Mouse (Mus musculus): ENCODE measurements around the gene Krt28. TPM values are rescaled to one million over a fixed set of nuclear protein-coding genes. Genes with fewer than 3 reads are reported as not detected.

Krt28 gene
- polyA plus RNA-seq, 1 experiment, result not detected

DNA sequence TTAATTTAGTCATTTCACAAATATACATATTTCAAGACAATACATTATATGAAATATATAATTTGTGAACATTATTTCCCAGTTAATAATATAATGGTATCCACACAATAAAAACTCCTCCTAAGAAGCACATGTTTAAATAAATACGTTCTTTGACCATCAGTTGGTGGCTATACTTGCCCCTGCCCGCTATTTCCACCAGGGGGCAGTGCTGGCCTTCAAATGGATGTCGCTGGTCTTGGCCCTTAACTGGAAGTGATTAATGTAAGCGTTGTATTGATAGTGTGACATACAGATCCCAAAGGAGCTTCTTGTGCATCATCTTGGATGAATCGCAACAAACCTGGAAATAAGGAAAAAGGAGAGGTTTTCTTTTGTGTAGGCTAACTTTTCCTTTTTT lies 4.9 kb upstream of the Krt28 start:
- Histone ChIP-seq H3K4me3 (ENCODE audit: control insufficient read depth, insufficient read depth, low read length) (no peak overlapping the region), H3K27me3 (ENCODE audit: control insufficient read depth, insufficient read depth, low read length) (no peaks in the 10 kb centered on the region), H3K4me1 (replicated peaks; ENCODE audit: control insufficient read depth, insufficient read depth, low read length) (no peaks in the 10 kb centered on the region), H3K36me3 (ENCODE audit: control insufficient read depth, insufficient read depth, low read length) (no peaks in the 10 kb centered on the region), H3K27ac (ENCODE audit: control insufficient read depth, insufficient read depth, low read length) (no peak overlapping the region)
- 15% methylated on average over 5 of the region's 5 CpGs for WGBS
- TF ChIP-seq CTCF (IDR thresholded peaks at IDR 0.05; ENCODE audit: borderline replicate concordance, control insufficient read depth, extremely low read depth, insufficient read depth, low read length, poor library complexity), result no peak; the same call in 1 of the 2 replicates
- TF ChIP-seq POLR2A (IDR thresholded peaks at IDR 0.05; ENCODE audit: control insufficient read depth, extremely low read depth, insufficient read depth, low read length, poor library complexity), result no peak
- peak; percentile 64 for DNase-seq

DNA sequence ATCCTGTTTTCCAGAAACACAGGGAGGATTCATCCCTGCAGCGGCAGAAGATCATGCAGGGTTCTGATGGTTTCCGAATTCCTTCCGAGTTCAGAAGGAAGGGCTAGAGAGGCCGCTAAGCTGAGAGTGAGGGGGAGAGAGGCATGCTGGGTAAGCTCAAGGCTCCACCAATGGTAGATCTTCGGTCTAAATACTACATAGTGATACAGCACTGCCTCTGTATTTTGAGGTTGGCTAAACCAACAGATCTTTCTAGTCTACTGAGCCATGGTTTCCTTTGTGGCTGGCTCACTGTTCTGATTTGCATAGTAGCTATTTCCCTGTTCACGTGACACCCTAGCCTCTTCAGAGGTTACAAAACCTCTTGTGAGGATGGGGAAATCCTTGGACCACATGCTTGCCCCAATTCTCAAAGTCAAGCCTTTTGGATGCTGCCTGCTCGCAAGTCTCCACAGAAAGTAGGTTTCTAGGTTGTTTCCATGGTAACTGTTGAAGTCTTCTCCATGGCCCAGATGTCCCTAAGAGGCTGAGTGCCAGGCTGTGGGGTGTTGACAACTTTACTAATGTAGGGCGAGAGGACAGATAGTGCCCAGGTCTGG lies 4.8 kb downstream of the Krt28 start:
- Histone ChIP-seq H3K27ac (ENCODE audit: control insufficient read depth, insufficient read depth, low read length) (no peak overlapping the region), H3K36me3 (ENCODE audit: control insufficient read depth, insufficient read depth, low read length) (no peaks in the 10 kb centered on the region), H3K4me1 (replicated peaks; ENCODE audit: control insufficient read depth, insufficient read depth, low read length) (peaks cover 12% of the 10 kb centered on the region), H3K4me3 (ENCODE audit: control insufficient read depth, insufficient read depth, low read length) (no peak overlapping the region), H3K27me3 (ENCODE audit: control insufficient read depth, insufficient read depth, low read length) (no peaks in the 10 kb centered on the region)
- TF ChIP-seq CTCF (IDR thresholded peaks at IDR 0.05; ENCODE audit: borderline replicate concordance, control insufficient read depth, extremely low read depth, insufficient read depth, low read length, poor library complexity), result no peak
- TF ChIP-seq POLR2A (IDR thresholded peaks at IDR 0.05; ENCODE audit: control insufficient read depth, extremely low read depth, insufficient read depth, low read length, poor library complexity), result no peak
- 58% methylated on average over 8 of the region's 8 CpGs for WGBS
- peak; percentile 4 for DNase-seq

- Histone ChIP-seq H3K36me3 (ENCODE audit: control insufficient read depth, insufficient read depth, low read length) (no peaks in the 10 kb centered on the region), H3K27me3 (ENCODE audit: control insufficient read depth, insufficient read depth, low read length) (no peaks in the 10 kb centered on the region), H3K4me1 (replicated peaks; ENCODE audit: control insufficient read depth, insufficient read depth, low read length) (peaks cover 12% of the 10 kb centered on the region), H3K27ac (ENCODE audit: control insufficient read depth, insufficient read depth, low read length) (no peak overlapping the region), H3K4me3 (ENCODE audit: control insufficient read depth, insufficient read depth, low read length) (no peak overlapping the region)
- 29% methylated on average over 3 of the region's 3 CpGs for WGBS
- TF ChIP-seq POLR2A (IDR thresholded peaks at IDR 0.05; ENCODE audit: control insufficient read depth, extremely low read depth, insufficient read depth, low read length, poor library complexity), result no peak
- TF ChIP-seq CTCF (IDR thresholded peaks at IDR 0.05; ENCODE audit: borderline replicate concordance, control insufficient read depth, extremely low read depth, insufficient read depth, low read length, poor library complexity), result no peak
- DNase-seq, result no peak
These were observed 5.5 kb downstream of the Krt28 start for GRCm38 (mm10) chr11:99369229-99369628.

GRCm38 (mm10) chr11:99366791-99367190 lies 7.9 kb downstream of the Krt28 start:
- Histone ChIP-seq H3K36me3 (ENCODE audit: control insufficient read depth, insufficient read depth, low read length) (no peaks in the 10 kb centered on the region), H3K4me1 (replicated peaks; ENCODE audit: control insufficient read depth, insufficient read depth, low read length) (peaks cover 12% of the 10 kb centered on the region), H3K4me3 (ENCODE audit: control insufficient read depth, insufficient read depth, low read length) (no peak overlapping the region), H3K27ac (ENCODE audit: control insufficient read depth, insufficient read depth, low read length) (no peak overlapping the region), H3K27me3 (ENCODE audit: control insufficient read depth, insufficient read depth, low read length) (no peaks in the 10 kb centered on the region)
- TF ChIP-seq CTCF (IDR thresholded peaks at IDR 0.05; ENCODE audit: borderline replicate concordance, control insufficient read depth, extremely low read depth, insufficient read depth, low read length, poor library complexity) (no peak), POLR2A (IDR thresholded peaks at IDR 0.05; ENCODE audit: control insufficient read depth, extremely low read depth, insufficient read depth, low read length, poor library complexity) (no peak)
- DNase-seq, result peak; percentile 21
- WGBS, result 54% methylated on average over 10 of the region's 10 CpGs

DNA sequence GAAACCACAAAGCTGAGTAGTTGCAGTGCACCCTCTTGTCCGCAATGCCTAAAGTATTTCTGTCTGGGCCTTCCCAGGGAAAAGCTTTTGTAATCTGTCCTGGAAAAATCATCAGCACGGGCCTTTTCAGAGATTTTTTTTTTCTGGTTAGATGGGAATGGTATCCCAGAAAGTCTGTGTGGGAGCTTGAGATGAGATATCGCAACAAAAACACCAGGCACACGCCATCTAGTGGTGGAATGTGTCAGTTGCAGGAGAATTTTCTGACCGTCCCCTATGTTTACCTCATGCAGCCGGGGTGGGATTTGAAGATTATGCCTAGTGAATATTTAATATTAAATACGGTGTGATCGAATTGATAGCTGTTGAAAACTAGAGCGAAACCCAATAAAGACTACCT lies 10.3 kb downstream of the Krt28 start:
- Histone ChIP-seq H3K27me3 (ENCODE audit: control insufficient read depth, insufficient read depth, low read length) (no peaks in the 10 kb centered on the region), H3K4me1 (replicated peaks; ENCODE audit: control insufficient read depth, insufficient read depth, low read length) (0 out of 2 replicates have a peak, but pooled peaks cover 4% of the 10 kb centered on the region), H3K36me3 (ENCODE audit: control insufficient read depth, insufficient read depth, low read length) (no peaks in the 10 kb centered on the region), H3K27ac (ENCODE audit: control insufficient read depth, insufficient read depth, low read length) (no peak overlapping the region), H3K4me3 (ENCODE audit: control insufficient read depth, insufficient read depth, low read length) (no peak overlapping the region)
- WGBS, result 20% methylated on average over 9 of the region's 9 CpGs
- no peak for TF ChIP-seq POLR2A (IDR thresholded peaks at IDR 0.05; ENCODE audit: control insufficient read depth, extremely low read depth, insufficient read depth, low read length, poor library complexity)
- TF ChIP-seq CTCF (IDR thresholded peaks at IDR 0.05; ENCODE audit: borderline replicate concordance, control insufficient read depth, extremely low read depth, insufficient read depth, low read length, poor library complexity), result no peak
- peak; percentile 8 for DNase-seq

DNA sequence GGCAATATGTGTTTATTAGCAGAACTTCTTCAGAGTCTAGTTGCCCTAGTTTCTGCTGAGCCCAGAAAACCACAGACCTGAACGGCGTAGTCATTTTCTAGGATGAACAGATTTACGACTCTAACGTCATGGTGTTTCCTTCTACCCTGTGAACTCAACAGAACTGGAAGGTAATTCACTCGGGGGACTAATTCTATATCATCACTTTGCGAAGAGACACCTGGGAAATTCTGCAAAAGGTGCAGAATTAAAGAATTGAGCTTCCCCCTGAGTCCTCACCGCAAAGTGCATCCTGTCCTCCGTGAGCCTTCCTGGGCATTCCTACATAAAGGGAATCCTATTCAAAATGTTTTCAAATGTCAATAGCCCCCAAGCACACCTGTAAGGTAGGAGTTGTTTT lies 13.3 kb downstream of the Krt28 start:
- DNase-seq, result no peak
- peaks cover 5% of the 10 kb centered on the region for H3K4me1 ChIP-seq (replicated peaks; ENCODE audit: control insufficient read depth, insufficient read depth, low read length)
- TF ChIP-seq CTCF (IDR thresholded peaks at IDR 0.05; ENCODE audit: borderline replicate concordance, control insufficient read depth, extremely low read depth, insufficient read depth, low read length, poor library complexity) (no peak), POLR2A (IDR thresholded peaks at IDR 0.05; ENCODE audit: control insufficient read depth, extremely low read depth, insufficient read depth, low read length, poor library complexity) (no peak)
- WGBS, result 39% methylated on average over 8 of the region's 8 CpGs
- no peaks in the 10 kb centered on the region for H3K27me3 ChIP-seq (ENCODE audit: control insufficient read depth, insufficient read depth, low read length)
- H3K4me3 ChIP-seq (ENCODE audit: control insufficient read depth, insufficient read depth, low read length), result no peak overlapping the region
- no peaks in the 10 kb centered on the region for H3K36me3 ChIP-seq (ENCODE audit: control insufficient read depth, insufficient read depth, low read length)
- no peak overlapping the region for H3K27ac ChIP-seq (ENCODE audit: control insufficient read depth, insufficient read depth, low read length)

DNA sequence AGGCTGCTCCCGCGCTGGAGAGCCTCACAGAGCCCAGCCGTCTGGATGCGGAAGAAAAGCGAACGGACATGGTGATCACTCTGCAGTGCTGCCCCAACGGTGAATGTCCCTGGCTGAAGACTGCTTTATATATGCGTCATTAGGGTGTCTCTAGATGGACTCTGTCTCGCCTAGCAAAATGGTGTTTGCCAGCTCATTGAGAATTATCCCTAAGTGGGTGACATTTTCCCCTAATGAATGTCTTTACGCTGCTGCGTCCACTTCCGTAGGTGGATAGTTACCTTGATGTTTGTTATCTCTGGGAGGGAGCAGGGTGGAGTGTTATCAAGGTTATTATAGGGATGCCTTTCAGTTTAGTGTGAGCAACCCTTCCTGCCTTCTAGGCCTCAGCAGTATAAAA lies 23.7 kb downstream of the Krt28 start, which contains the start of gene Krt27:
Gene Krt27 (minus strand): TSS at position 101 of the 400 bp plus-strand sequence.
- TF ChIP-seq POLR2A (IDR thresholded peaks at IDR 0.05; ENCODE audit: control insufficient read depth, extremely low read depth, insufficient read depth, low read length, poor library complexity) (no peak), CTCF (IDR thresholded peaks at IDR 0.05; ENCODE audit: borderline replicate concordance, control insufficient read depth, extremely low read depth, insufficient read depth, low read length, poor library complexity) (no peak)
- no peak within 1 kb of the TSS for H3K27ac ChIP-seq (ENCODE audit: control insufficient read depth, insufficient read depth, low read length)
- WGBS, result 83% methylated on average over 12 of the region's 12 CpGs

More for the DNA sequence above, 23.7 kb downstream of the Krt28 start, which contains the start of gene Krt27:
- H3K4me3 ChIP-seq (ENCODE audit: control insufficient read depth, insufficient read depth, low read length), result no peak within 1 kb of the TSS
- no peaks in the 10 kb centered on the region for H3K36me3 ChIP-seq (ENCODE audit: control insufficient read depth, insufficient read depth, low read length)
- DNase-seq, result no peak
- H3K4me1 ChIP-seq (replicated peaks; ENCODE audit: control insufficient read depth, insufficient read depth, low read length), result no peaks in the 10 kb centered on the region
- H3K27me3 ChIP-seq (ENCODE audit: control insufficient read depth, insufficient read depth, low read length), result no peaks in the 10 kb centered on the region

Data from thymus, adult 2 months (tissue).